Mouse (Mus musculus): ENCODE data around the gene Epb41l4b.

The Epb41l4b gene

GRCm38 (mm10) chr4:57143026-57143937, at the start of gene Epb41l4b:
Gene Epb41l4b, minus strand, starts transcription at chr4:57143437.
- peak; percentile 91 for DNase-seq (ENCODE audit: low spot score)

GRCm38 (mm10) chr4:57191543-57192283, 48.5 kb upstream of the Epb41l4b start:
- no peak for DNase-seq (ENCODE audit: low spot score)

GRCm38 (mm10) chr4:57189881-57190280, 46.6 kb upstream of the Epb41l4b start:
- DNase-seq (ENCODE audit: low spot score) = no peak

GRCm38 (mm10) chr4:57186035-57186434, 42.8 kb upstream of the Epb41l4b start:
- DNase-seq (ENCODE audit: low spot score) = no peak

GRCm38 (mm10) chr4:57185462-57185861, 42.2 kb upstream of the Epb41l4b start:
- DNase-seq (ENCODE audit: low spot score) = no peak

- no peak for DNase-seq (ENCODE audit: low spot score)
Observed at GRCm38 (mm10) chr4:57183493-57183892, 40.3 kb upstream of the Epb41l4b start.

- no peak for DNase-seq (ENCODE audit: low spot score)
Observed at GRCm38 (mm10) chr4:57181538-57181937, 38.3 kb upstream of the Epb41l4b start.

- no peak for DNase-seq (ENCODE audit: low spot score)
Observed at GRCm38 (mm10) chr4:57178881-57179280, 35.6 kb upstream of the Epb41l4b start.

- DNase-seq (ENCODE audit: low spot score) = no peak
Observed at GRCm38 (mm10) chr4:57175329-57175728, 32.1 kb upstream of the Epb41l4b start.

- no peak for DNase-seq (ENCODE audit: low spot score)
Observed at GRCm38 (mm10) chr4:57172861-57173260, 29.6 kb upstream of the Epb41l4b start.

GRCm38 (mm10) chr4:57171817-57172216, 28.6 kb upstream of the Epb41l4b start:
- DNase-seq (ENCODE audit: low spot score) = no peak

GRCm38 (mm10) chr4:57168680-57169079, 25.4 kb upstream of the Epb41l4b start:
- DNase-seq (ENCODE audit: low spot score) = no peak

- no peak for DNase-seq (ENCODE audit: low spot score)
Observed at GRCm38 (mm10) chr4:57168277-57168676, 25.0 kb upstream of the Epb41l4b start.

- no peak for DNase-seq (ENCODE audit: low spot score)
Observed at GRCm38 (mm10) chr4:57166922-57167870, 24.0 kb upstream of the Epb41l4b start.

- no peak for DNase-seq (ENCODE audit: low spot score)
Observed at GRCm38 (mm10) chr4:57165654-57166053, 22.4 kb upstream of the Epb41l4b start.

GRCm38 (mm10) chr4:57164578-57165210, 21.5 kb upstream of the Epb41l4b start:
- DNase-seq (ENCODE audit: low spot score) = no peak

GRCm38 (mm10) chr4:57162789-57163722, 19.8 kb upstream of the Epb41l4b start:
- DNase-seq (ENCODE audit: low spot score) = no peak

- no peak for DNase-seq (ENCODE audit: low spot score)
Observed at GRCm38 (mm10) chr4:57160571-57160970, 17.3 kb upstream of the Epb41l4b start.

- DNase-seq (ENCODE audit: low spot score) = no peak
Observed at GRCm38 (mm10) chr4:57156549-57157169, 13.4 kb upstream of the Epb41l4b start.

- no peak for DNase-seq (ENCODE audit: low spot score)
Observed at GRCm38 (mm10) chr4:57153838-57154237, 10.6 kb upstream of the Epb41l4b start.

Measured in testis, postnatal 10 days (tissue).